Mouse (Mus musculus): ENCODE data around the gene Dchs2.
A peak's percentile ranks its signal among the peaks of the same experiment; 100 is the strongest.
"Not testable (repeated sequence)": the region's sequence is repeated elsewhere in the genome, so short reads cannot be mapped to it uniquely, and the experiment has no call there.

Gene Dchs2

DNA sequence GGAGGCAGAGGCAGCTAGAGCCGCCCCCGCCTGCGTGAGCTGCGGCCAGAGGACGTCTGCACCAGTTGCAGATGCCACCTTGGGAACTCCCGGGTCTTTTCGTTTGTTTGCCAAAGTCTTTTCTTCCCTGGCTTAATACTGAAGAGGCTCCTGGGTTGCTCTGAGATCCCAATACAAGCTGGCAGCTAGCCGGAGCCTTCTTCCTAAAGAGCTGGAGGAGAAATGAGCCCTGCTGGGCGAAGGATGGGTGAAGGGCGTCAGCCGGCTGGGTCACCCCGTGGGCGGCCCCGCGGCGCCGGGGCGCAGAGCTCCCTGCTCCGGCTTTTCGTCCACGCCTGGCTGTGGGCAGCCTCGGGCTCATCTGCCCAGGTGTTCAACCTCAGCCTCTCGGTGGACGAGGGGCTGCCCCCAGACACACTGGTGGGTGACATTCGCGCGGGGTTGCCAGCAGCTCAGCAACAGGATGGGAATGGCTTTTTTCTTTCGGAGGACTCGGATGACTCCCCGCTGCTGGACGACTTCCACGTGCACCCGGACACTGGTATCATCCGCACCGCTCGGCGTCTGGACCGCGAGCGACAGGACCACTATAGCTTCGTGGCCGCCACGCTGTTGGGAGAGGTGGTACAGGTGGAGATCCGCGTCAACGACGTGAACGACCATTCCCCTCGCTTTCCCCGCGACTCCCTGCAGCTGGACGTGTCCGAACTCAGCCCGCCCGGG is at the start of gene Dchs2:
Gene Dchs2 (plus strand): TSS at position 223 of the 723 bp plus-strand sequence.
- 0 out of 2 replicates have a peak, but pooled peaks cover 2% of the 10 kb centered on the region for H3K27me3 ChIP-seq (ENCODE audit: control insufficient read depth, insufficient read depth, low read length, poor library complexity, severe bottlenecking)
- DNase-seq (ENCODE audit: low read depth, low spot score) = no peak

DNA sequence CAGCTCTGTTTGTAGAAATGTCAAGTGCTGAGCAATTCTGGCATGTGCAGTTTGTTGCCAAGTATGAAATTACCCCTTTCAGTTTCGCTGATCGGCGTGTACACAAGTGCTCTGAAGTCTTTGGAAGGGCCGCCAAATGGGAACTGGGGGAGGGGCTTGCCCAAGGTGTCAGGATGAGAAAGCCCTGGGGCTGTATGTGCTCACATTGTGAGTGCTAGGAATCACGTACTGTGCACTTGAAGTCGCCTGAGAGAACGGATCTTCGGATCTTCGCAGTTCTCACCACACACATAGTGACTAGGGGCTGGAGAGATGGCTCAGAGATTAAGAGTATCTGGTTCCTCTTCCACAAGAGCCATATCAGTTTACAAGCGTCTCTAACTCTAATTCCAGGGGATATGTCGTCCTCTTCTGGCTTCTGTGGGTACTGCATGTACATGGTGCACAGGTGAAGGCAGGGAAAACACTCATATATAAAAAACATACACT is 47.1 kb upstream of the Dchs2 start:
- peak; percentile 82 for DNase-seq (ENCODE audit: low read depth, low spot score)
- Histone ChIP-seq H3K36me3 (ENCODE audit: control insufficient read depth, insufficient read depth, low read length, poor library complexity, severe bottlenecking) (no peaks in the 10 kb centered on the region), H3K27me3 (ENCODE audit: control insufficient read depth, insufficient read depth, low read length, poor library complexity, severe bottlenecking) (no peaks in the 10 kb centered on the region)

More for the DNA sequence above, at the start of gene Dchs2:
- no peaks in the 10 kb centered on the region for H3K36me3 ChIP-seq (ENCODE audit: control insufficient read depth, insufficient read depth, low read length, poor library complexity, severe bottlenecking)

DNA sequence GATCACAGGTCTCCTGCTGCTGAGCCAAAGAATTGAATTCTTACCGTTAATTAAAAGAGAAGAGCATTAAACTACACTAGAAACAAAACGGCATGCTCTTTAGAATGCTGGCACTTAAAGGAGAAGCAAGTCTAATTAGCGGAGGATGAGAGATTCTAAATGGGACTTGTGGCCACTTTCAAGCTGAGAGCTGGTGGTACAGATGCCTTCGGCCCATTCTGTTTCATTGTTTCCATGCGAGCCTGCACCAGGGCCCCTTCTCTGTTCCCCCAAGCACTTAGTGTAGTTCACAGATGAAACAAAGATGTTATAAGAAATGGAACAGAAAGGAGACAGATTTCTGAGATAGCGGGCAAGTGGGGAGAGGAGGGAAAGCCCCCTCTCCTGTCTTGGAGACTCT is 30.2 kb upstream of the Dchs2 start:
- DNase-seq (ENCODE audit: low read depth, low spot score) = no peak
- no peaks in the 10 kb centered on the region for H3K27me3 ChIP-seq (ENCODE audit: control insufficient read depth, insufficient read depth, low read length, poor library complexity, severe bottlenecking)
- H3K36me3 ChIP-seq (ENCODE audit: control insufficient read depth, insufficient read depth, low read length, poor library complexity, severe bottlenecking) = no peaks in the 10 kb centered on the region

DNA sequence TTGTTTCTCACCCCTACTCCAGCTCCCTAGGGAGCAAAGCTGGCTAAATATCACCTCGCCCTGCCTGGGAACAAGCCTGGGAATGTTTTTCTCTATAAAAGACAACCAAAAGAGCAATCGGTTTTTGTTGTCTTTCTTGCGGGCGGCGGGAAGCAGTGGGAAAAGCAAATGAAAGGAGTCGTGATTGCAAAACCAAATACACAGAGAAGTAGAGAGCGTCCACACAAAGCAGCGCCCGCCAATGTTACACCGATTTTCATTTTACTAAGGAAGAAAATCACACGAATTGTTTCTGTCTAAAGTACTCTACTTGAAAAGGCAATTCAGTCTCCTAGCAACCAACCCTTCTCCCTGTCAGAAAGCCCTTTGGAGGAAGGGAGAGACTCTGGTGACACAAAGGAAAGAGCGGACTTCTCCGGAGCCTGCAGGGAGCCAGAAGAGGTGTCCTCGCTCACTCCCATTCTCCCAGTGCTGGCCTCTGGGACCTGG is 29.2 kb upstream of the Dchs2 start:
- Histone ChIP-seq H3K27me3 (ENCODE audit: control insufficient read depth, insufficient read depth, low read length, poor library complexity, severe bottlenecking) (no peaks in the 10 kb centered on the region), H3K36me3 (ENCODE audit: control insufficient read depth, insufficient read depth, low read length, poor library complexity, severe bottlenecking) (no peaks in the 10 kb centered on the region)
- DNase-seq (ENCODE audit: low read depth, low spot score) = no peak

DNA sequence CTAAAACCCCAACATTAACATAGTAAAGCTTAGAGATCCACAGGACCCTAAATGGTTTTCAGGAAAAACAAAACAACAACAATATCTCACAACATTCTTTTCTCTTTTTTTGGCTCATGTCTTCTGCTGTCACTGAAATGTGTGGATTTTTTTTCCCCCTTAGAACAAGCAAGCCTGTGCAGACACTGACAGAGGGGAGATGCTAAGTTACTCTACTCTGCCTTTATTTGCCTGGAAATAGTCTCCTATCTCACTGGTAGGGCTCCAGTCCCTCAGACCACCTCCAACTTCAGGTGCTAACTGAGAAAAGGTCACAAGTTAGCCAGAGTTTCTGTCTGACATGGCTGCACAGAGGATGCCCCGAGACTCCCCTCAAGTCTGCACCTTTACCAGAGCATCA is 28.6 kb upstream of the Dchs2 start:
- no peak for DNase-seq (ENCODE audit: low read depth, low spot score)
- no peaks in the 10 kb centered on the region for H3K36me3 ChIP-seq (ENCODE audit: control insufficient read depth, insufficient read depth, low read length, poor library complexity, severe bottlenecking)
- H3K27me3 ChIP-seq (ENCODE audit: control insufficient read depth, insufficient read depth, low read length, poor library complexity, severe bottlenecking) = no peaks in the 10 kb centered on the region

DNA sequence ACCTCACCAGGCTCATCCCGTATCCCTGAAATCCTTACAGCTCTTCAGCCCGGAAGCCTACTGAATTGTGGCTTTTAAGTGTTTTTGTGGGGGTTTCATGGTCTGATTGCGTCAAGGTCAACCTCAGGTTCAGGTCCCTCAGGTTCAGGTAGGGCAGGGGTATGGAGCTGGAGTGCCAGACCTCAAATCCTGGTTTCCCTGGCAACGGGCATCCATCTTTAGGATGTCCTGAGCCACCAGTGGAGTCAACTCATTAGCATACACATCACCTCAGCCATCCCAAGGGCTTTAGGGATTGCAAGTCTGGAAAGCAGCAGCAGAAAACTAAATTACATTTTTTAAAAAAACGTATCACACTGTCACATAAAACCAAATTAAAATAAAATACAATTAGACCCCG is 28.1 kb upstream of the Dchs2 start:
- no peaks in the 10 kb centered on the region for H3K36me3 ChIP-seq (ENCODE audit: control insufficient read depth, insufficient read depth, low read length, poor library complexity, severe bottlenecking)
- no peak for DNase-seq (ENCODE audit: low read depth, low spot score)
- H3K27me3 ChIP-seq (ENCODE audit: control insufficient read depth, insufficient read depth, low read length, poor library complexity, severe bottlenecking) = no peaks in the 10 kb centered on the region

DNA sequence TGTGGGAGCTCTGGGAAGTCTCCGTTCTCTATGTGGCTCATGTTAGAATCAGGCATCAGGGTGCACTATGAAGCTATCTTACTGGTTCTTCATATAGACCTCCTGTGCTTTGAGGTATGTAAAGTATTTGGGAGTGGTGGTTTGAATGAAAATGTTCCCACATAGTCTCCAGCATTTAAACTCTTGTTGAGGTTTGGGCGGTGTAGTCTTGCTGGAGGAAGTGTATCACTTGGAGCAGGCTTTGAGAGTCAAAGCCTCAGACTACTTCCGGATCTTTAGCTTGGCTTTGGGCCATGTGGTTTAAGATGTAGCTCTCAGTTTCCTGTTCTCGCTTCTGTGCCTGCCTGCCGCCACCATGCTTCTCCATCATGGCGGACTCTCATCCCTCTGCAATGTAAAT is 25.5 kb upstream of the Dchs2 start:
- no peaks in the 10 kb centered on the region for H3K36me3 ChIP-seq (ENCODE audit: control insufficient read depth, insufficient read depth, low read length, poor library complexity, severe bottlenecking)
- no peaks in the 10 kb centered on the region for H3K27me3 ChIP-seq (ENCODE audit: control insufficient read depth, insufficient read depth, low read length, poor library complexity, severe bottlenecking)
- DNase-seq (ENCODE audit: low read depth, low spot score) = no peak

DNA sequence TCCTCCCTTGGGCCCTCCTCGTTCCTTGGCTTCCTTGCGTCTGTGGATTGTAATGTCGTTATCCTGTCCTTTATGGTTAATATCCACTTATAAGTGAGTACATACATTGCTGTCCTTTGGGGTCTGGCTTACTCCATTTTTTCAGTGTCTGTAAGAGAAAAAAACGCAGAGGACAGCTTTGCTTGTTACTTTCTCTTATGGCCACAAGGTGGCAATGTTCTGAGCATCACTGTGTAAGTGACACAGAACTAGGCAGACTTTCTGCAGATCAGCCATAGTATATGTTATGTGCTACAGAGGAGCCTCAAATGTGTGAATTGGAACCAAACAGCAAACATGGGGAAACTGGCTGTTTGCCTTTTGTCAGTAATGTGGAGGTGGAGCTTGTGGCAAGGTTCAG is 17.6 kb upstream of the Dchs2 start:
- DNase-seq (ENCODE audit: low read depth, low spot score) = peak; percentile 4

DNA sequence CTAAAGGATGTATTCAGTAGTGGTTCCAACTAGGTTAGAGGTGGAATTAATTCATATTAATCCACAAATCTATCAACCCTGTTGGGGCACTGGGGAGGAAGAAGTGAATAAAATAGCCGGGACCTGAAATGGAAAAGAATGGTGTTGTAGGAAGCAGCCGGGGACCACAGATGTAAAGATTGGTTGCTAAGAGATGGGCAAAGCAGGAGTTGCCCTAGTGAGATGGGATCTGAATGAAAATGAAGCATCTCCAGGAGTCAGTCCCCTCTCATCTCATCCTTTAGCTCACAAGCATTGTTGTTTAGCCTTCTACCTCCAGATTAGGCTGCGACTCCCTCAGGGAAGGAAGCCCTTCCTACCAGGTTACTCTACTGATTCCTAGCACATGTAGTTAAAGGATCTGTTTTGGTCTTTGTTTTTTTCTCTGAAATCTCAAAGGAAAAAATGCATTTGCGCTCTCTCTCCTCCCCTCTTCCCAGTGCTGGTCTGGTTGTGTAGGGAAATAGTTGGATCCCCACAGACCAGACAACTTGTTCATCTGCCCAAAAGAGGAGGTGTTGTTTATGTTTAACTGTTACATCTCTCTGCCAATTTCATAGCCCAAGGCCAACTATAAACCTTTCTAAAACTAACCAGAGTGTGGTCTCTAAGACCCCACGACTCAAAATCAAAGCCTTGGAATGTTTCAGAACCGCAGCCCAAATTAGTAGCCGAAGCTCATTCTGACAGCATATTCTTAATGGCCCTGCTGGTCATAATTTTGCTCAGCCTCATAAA is 16.1 kb upstream of the Dchs2 start:
- DNase-seq (ENCODE audit: low read depth, low spot score) = no peak
- Histone ChIP-seq H3K27me3 (ENCODE audit: control insufficient read depth, insufficient read depth, low read length, poor library complexity, severe bottlenecking) (no peaks in the 10 kb centered on the region; the same call in 1 of the 2 replicates), H3K36me3 (ENCODE audit: control insufficient read depth, insufficient read depth, low read length, poor library complexity, severe bottlenecking) (no peaks in the 10 kb centered on the region)

More for the DNA sequence above, 17.6 kb upstream of the Dchs2 start:
- no peaks in the 10 kb centered on the region; the same call in 1 of the 2 replicates for H3K27me3 ChIP-seq (ENCODE audit: control insufficient read depth, insufficient read depth, low read length, poor library complexity, severe bottlenecking)
- no peaks in the 10 kb centered on the region for H3K36me3 ChIP-seq (ENCODE audit: control insufficient read depth, insufficient read depth, low read length, poor library complexity, severe bottlenecking)

DNA sequence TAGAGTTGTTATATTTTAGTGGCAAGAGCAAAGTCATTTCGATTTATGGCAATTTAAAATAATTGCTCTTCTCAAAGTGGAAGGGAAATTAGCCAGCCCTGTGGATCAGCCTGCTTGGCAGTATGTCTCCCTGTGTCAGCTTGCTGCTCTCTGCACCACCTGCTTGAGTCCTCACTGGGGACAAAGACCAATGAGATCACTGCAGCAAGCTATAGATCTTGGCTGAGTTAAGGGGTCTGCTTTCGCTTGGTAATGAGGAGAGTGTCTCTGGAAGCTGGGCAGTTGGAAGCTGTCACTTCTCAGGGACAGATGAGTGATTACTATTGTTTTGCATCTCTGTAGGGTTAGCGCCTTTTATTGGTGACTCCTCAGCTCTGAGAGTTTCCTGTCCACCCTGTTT is 14.9 kb upstream of the Dchs2 start:
- Histone ChIP-seq H3K36me3 (ENCODE audit: control insufficient read depth, insufficient read depth, low read length, poor library complexity, severe bottlenecking) (no peaks in the 10 kb centered on the region), H3K27me3 (ENCODE audit: control insufficient read depth, insufficient read depth, low read length, poor library complexity, severe bottlenecking) (no peaks in the 10 kb centered on the region; the same call in 1 of the 2 replicates)
- DNase-seq (ENCODE audit: low read depth, low spot score) = no peak

DNA sequence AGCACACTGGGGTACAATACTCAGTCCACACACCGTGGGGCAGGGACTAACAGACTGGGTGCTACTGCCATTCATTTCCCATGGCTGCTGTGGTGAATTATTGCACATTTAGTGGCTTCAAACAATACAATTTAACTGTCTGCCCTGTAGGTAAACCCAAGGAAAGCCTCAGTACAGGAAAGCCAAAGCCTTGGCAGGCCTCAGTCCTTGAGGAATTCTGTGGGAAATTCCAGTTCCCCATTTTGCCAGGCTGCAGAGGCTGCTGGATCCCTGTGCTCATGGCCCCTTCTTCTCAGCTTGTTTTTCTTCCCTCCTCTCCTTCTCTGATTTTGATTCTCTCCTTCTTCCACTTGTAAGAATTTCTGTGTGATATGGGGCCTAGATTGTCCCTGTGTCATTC is 12.8 kb upstream of the Dchs2 start:
- H3K27me3 ChIP-seq (ENCODE audit: control insufficient read depth, insufficient read depth, low read length, poor library complexity, severe bottlenecking) = no peaks in the 10 kb centered on the region; the same call in 1 of the 2 replicates
- no peak for DNase-seq (ENCODE audit: low read depth, low spot score)

DNA sequence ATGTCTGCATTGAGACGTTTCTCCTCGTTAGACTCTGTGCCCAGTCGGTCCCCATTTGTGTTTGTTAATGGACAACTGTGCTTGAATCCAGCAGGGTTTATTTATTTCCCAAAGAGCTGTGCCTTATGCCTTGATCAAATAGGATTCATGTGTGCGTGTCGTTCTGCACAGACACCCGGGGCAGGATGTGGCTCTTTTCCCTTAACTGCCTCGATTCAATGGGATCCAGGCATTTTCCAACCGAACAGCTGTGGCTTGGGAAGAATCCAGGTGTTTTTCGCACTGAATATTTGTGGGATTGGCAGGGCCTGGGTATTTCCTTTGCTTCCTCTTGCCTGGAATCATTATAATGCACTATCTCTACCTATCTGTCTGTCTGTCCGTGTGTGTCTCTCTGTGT is 10.2 kb upstream of the Dchs2 start:
- Histone ChIP-seq H3K27me3 (ENCODE audit: control insufficient read depth, insufficient read depth, low read length, poor library complexity, severe bottlenecking) (no peaks in the 10 kb centered on the region), H3K36me3 (ENCODE audit: control insufficient read depth, insufficient read depth, low read length, poor library complexity, severe bottlenecking) (no peaks in the 10 kb centered on the region)
- no peak for DNase-seq (ENCODE audit: low read depth, low spot score)

More for the DNA sequence above, 12.8 kb upstream of the Dchs2 start:
- H3K36me3 ChIP-seq (ENCODE audit: control insufficient read depth, insufficient read depth, low read length, poor library complexity, severe bottlenecking) = no peaks in the 10 kb centered on the region

DNA sequence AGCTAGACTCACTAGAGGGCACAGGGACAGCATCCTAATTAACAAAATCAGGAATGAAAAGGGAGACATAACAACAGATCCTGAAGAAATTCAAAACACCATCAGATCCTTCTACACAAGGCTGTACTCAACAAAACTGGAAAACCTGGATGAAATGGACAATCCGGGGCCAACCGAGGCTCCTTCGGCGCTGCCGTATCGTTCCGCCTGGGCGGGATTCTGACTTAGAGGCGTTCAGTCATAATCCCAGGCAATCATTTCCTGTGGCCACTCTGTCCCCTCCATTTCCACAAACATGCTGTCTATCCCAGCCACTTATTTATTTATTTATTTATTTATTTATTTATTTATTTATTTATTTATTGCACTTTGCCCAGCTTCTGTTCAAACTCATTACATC is 3.8 kb upstream of the Dchs2 start:
- DNase-seq (ENCODE audit: low read depth, low spot score); H3K27me3 ChIP-seq (ENCODE audit: control insufficient read depth, insufficient read depth, low read length, poor library complexity, severe bottlenecking); H3K36me3 ChIP-seq (ENCODE audit: control insufficient read depth, insufficient read depth, low read length, poor library complexity, severe bottlenecking): not testable (repeated sequence)

DNA sequence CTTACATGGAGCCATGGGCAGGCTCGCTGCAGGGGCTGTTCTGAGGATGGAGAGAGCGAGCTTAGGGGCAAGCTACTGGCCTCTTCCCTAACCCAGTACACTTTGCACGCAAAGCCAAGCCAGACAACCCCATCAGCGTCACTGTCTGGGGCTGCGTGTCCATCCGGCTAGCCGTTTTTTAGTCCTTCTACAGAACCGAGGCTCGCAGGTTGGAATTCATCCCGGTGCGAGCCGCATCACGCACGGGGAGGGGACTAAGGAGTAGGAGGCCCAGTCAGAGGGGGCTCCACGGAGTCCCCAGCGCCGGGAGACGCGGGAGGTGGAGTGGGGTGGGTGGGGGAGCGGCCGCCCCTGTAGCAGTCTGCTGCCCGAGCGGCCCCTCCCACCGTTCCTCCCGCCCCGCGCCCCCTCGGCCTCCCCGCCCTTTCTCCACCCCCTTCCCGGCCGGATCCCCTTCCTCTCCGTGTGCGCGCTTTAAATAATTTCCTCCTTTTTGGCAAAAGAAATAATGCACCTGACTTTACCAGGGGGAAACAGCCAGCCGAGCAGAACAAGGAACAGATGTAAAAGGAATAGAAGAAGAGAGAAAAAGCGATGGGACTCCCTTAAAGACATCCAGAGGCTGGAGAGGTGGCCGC is 541 bp upstream of the Dchs2 start:
- Histone ChIP-seq H3K27me3 (ENCODE audit: control insufficient read depth, insufficient read depth, low read length, poor library complexity, severe bottlenecking) (0 out of 2 replicates have a peak, but pooled peaks cover 2% of the 10 kb centered on the region), H3K36me3 (ENCODE audit: control insufficient read depth, insufficient read depth, low read length, poor library complexity, severe bottlenecking) (no peaks in the 10 kb centered on the region)
- no peak for DNase-seq (ENCODE audit: low read depth, low spot score)

Measured in splenic B cell, adult 2 months (primary cell).